Mouse (Mus musculus) hematopoietic stem cell, adult 5-6 weeks (primary cell): ENCODE results near the gene Nat8f4. TPM values are rescaled to one million over a fixed set of nuclear protein-coding genes. Genes with fewer than 3 reads are reported as not detected.
"Not testable (repeated sequence)": the region's sequence is repeated elsewhere in the genome, so short reads cannot be mapped to it uniquely, and the experiment has no call there.

ENCODE experiments used
- ATAC-seq, 2 experiments: fragments of 125-278 bp in 1 of 2; replicated peaks in 1 of 2; 2 replicates each; pipeline ENCODE4 v1.8.0; 2016 to 2017; ENCODE audit warnings: inconsistent platforms in 2 of 2, mild to moderate bottlenecking in 2 of 2, moderate number of reproducible peaks in 2 of 2, low read depth in 1 of 2, moderate TSS enrichment in 1 of 2; ENCODE audit not compliant: low FRiP score in 2 of 2, poor library complexity in 2 of 2, severe bottlenecking in 2 of 2, insufficient read depth in 1 of 2, low TSS enrichment in 1 of 2
- total RNA-seq: library from RNA; stranded (forward); fragments of 172-1452, 232-1000 nt; gene quantifications from 2 replicates; pipeline ENCODE4 v1.2.3, GENCODE M21; 2017

Nat8f4 gene
- total RNA-seq, 1 experiment from 2014 or later, result 1.8 TPM

DNA sequence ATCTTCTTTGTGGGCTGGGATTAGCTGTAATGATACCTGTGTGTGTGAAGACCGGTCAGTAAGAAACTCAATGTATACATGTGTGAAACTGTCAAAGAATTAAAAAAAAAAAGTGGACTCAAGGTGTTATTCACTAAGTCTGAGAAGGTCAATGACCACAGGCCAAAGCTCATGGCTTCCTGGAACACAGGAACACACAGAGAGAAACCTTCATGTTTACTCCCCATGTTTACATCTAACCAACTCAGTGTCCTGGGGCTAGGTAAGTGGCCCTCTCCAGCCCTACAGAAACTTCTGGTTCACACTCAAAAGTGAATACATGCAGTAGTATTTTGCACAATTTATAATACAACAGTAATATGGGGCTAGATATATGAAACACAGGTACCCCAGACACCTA, 5.0 kb upstream of the Nat8f4 start:
- no peak for ATAC-seq

DNA sequence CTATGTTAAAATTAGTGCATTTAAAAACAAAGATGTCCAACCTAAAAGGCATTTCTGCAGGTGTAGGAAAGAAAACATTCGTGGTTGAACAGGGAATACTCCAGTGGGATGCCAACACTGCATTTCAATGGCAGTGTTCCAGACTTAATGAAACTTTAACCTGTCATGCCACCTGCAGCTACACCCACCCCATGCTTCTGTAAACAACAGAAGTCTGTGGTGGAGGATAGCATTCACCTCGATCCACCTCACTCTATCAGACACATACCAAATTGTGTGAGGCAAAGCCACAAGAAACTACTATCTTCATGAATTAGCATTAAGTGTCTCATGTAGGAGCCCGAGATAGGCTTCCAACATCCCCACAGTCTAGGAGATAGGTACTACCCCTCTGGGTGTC, 3.7 kb upstream of the Nat8f4 start:
- ATAC-seq, result no peak

- not testable (repeated sequence) for ATAC-seq
Observed at GRCm38 (mm10) chr6:85906911-85907351, 2.2 kb upstream of the Nat8f4 start.

DNA sequence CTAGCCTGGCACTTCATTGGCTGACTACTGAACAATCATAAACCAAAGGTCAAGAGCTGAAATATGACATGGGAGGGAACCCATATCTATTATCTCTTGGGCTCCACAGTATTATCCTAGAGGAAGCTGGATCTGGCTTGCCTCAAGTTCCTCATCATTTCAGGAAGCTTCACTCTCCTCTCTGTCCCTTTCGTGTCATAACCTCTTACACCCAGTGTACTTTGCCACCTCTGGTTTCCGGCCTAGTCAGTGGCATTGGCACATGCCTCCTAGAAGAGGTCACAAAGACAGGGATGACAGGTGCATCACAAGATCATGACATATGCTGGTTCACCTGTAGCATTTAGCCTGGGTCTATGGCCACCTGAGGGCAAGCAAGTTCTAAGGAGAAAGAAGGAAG, 2.4 kb downstream of the Nat8f4 start:
- no peak for ATAC-seq

DNA sequence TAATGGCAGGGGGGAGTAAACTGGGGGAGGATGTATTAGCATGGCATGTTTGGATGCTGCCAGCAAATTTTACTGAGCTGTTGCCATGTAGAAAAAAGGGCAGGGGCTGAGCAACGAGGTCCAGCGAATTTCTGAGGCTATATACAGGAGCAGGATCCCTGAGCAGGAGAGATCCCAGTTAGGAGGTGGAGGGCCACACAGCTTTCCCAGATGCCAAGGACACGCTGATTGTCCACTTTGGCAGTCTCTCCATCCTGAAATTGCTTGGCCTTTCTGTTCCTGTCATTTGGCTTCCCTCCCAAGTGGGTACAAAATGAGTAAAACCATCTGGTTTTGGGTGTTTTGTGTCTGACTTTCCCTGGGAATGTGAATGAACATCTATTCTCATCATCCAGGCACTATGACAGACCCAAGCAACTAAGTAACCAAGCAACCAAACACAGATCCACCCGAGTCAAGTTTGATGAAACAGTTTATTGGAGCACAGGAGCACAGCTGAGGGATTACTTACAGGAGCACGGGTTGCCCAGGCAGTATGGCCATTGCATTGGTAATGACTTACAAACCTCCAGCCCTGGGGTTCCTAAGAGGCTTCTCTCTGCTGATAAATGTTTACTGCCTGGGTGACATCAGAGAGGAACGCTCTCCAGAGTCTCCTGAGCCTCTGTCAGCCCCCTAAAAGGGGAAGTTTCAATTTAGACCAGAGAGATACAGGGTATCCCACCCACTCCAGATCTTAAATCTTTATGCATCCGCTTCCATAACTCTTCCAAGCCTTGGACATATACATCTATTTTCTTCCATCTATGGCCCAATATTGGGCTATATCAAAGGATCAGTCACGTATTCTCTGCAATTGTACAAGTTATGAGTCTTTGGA, 5.8 kb downstream of the Nat8f4 start:
- ATAC-seq, result not testable (repeated sequence)

DNA sequence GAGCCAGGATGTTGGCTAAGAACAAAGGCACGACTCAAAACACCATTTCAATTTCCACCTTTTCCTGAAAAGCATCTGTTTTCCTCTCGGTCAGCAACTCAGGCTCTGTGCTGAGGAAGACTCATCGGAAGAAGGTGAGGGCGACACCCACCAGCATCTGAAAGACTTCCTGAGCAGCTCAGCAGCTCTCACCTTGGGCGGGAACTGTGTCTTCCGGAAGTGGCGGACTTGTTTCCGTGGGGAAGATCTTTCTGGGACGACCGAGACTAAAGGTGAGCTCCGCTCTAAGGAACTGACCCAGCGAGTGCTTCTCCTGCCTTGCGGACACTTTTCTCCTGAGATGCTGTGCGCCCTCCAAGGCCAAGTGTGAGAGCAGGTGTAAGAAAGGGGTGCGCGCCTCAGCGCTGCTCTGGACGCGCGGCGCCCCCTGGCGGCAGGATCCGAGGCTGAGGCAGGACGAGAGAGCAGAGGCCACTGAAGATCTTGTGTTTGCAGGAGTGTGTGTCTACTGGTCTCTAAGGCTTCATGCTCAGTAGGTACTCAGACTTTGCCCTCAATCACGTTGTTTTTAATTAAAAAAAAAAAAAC, 9.5 kb downstream of the Nat8f4 start:
- peak; percentile 56 to 62 for ATAC-seq

GRCm38 (mm10) chr6:85888961-85889360, 15.7 kb downstream of the Nat8f4 start:
- no peak for ATAC-seq

GRCm38 (mm10) chr6:85884311-85884710, 20.4 kb downstream of the Nat8f4 start:
- ATAC-seq, result no peak

- not testable (repeated sequence) for ATAC-seq
Observed at GRCm38 (mm10) chr6:85883246-85883645, 21.4 kb downstream of the Nat8f4 start.

DNA sequence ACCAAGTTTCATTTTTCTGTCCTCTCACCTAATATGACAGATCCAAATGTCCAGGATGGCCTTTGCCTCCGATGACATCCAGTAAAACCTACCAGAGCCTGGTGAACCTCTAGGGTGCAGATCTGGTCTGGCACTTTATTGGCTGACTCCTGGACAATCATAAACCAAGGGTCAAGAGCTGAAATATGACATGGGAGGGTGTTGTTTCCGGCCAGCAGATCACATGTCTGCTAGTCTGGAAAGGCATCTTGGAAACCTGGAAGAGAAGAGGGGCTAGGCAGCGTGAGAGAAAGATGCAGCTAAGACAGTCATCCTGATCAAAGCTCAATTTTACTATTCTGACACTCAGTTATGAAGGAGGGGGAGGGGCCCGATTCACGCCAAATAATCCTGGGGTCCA, 35.7 kb downstream of the Nat8f4 start, which contains the start of gene Nat8f2:
Gene Nat8f2, minus strand, starts transcription at position 153 of the 400 bp plus-strand sequence.
- ATAC-seq, result not testable (repeated sequence)

DNA sequence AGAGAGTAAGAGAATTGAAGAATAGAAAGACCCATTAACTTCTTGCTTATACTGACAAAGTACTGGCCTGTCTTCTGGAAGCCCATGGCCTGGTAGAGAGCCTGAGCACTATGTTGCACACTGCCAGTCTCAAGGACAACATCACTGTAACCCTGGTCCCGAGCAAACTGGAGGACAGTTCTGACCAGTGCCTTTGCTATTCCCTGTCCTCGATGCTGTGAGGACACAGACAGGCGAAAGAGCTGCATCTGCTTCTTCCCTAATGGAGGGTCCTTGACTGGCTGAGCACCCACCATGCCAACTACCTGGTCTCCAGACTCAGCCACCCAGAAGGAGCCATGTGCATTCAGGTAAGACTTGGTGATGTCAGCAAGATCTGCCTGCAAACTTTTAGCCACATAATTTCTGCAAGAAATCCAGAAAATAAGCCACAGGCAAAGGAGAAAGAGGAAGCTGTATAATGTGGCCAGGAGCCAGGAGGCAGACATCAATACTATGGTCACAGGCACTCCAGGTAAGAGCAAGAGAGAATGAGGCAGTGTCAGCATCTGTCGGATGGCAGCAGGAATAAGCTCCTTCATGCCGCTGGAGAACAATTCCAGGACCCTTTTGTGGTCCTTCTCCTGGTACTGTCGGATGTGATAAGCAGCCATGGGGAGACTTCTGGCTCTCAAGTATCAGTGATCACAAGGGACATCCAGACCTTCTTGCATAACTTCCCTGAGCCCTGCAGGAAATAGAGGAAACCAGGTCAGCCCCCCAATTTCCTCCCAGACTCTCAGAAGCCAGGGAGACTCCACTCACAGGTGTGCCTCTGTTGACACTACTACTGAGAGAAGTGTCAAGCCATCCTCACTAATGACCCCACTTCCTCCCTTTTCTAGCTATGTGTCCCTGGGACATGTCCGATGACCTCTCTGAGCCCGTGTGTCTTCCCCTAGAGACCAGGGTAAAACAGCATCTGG, 36.7 kb downstream of the Nat8f4 start:
- peak; percentile 56 to 82 for ATAC-seq

GRCm38 (mm10) chr6:85866995-85867394, 37.7 kb downstream of the Nat8f4 start:
- not testable (repeated sequence) for ATAC-seq

DNA sequence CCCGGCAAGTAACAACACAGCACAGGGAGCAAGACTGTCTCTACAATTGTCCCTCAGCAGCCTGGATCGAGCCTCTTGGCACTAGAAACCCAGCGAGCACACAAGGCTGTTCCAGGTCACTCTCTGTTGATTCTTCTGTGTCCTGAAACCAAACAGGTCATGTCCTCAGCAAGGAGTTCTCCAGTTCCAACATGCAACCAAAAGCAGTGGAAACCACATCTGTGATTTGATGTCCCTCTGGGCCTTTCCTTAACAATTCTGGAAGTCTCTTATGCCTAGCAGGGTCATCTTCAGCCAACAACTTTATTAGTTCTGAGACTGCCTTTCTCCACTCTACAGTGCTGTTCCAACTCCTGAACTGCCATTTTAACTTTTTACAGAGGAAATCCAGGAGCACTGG, 38.5 kb downstream of the Nat8f4 start:
- ATAC-seq, result not testable (repeated sequence)

- not testable (repeated sequence) for ATAC-seq
Observed at GRCm38 (mm10) chr6:85864900-85865639, 39.6 kb downstream of the Nat8f4 start.

- ATAC-seq, result no peak
Observed at GRCm38 (mm10) chr6:85863840-85864239, 40.8 kb downstream of the Nat8f4 start.

DNA sequence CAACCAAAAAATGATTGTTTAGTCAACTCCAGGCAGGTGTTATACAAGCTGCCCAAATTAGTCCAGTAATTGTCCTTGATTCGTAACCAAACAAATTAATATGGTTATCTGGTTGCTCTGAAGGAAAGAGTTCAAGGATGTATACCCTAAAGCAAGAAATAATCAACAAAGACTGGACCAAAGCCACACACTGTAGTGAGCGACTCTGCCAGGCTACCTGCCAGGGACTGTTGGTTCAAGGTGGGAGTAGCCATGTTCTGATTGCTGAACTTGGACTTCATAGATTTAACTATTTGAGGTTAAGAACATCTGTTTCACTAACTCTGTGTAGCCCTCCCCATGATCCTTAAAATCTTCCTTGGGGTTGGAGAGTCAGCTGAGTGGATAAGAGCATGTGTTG, 41.5 kb downstream of the Nat8f4 start:
- ATAC-seq, result no peak

DNA sequence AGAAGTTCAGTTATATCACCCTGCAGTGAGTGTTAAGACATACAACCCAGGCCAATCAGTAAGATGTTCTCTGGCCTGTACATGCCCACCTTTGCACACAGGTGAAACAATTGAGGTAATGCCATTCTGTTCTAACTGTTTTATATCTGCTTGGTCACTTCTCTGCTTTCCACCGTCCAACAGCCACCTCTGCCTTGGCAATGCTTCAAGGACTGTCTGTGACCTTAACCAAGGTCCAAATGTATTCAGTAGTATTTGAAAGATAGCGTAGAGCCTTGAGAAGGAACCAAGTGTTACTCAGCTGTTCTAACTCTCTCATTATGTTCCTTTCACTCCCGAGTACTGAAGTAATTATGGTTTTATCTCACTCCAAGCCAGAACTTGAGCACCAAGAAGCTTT, 42.1 kb downstream of the Nat8f4 start:
- ATAC-seq, result no peak
